Mouse (Mus musculus): ENCODE measurements around the gene Rassf10. TPM values are rescaled to one million over a fixed set of nuclear protein-coding genes. Genes with fewer than 3 reads are reported as not detected.

Gene Rassf10
- polyA plus RNA-seq (2012; rRNA removed) (1.5 and 2.1 TPM in 2 replicates), polyA plus RNA-seq (2014; fragmentation: Nextera tagmentation; extraction: Ambion mirVana) (4.5 and 5.1 TPM in 2 replicates)

DNA sequence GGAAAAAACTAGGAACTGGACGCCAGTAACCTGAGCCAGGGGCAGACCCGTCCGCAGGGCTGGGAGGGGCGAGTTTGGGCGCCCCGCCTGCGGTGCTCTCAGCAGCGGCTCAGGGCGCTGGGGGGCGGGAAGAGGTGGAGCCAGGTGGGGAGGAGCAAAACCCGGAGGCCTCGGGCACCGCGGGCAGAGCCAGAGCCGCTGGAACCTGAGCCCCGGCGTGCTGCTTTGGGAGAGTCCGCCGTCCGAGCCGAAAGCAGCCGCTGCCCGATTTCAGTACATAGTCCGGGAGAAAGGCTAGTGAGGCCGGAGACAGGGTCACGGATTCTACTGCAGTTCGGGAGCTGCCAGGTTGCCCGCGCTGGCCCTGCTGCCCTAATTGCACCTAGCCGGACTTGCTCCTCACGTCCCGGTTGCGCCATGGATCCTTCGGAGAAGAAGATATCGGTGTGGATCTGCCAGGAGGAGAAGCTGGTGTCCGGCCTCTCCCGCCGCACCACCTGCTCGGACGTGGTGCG, at the start of gene Rassf10:
TSS of gene Rassf10 (plus strand) at position 186 of the 515 bp plus-strand sequence.
- peak; percentile 73 for DNase-seq (ENCODE audit: low spot score)
- peaks cover 33% of the 10 kb centered on the region for H3K27me3 ChIP-seq (ENCODE audit: control insufficient read depth, insufficient read depth, low read length)
- H3K36me3 ChIP-seq (ENCODE audit: control insufficient read depth, insufficient read depth, low read length): no peaks in the 10 kb centered on the region
- ATAC-seq (ENCODE audit: low FRiP score, low read depth): peak; percentile 88
- H3K4me3 ChIP-seq (replicated peaks; ENCODE audit: low read length): peak within 1 kb of the TSS; percentile 51
- peak within 1 kb of the TSS; percentile 91 for H3K4me2 ChIP-seq (replicated peaks; ENCODE audit: low read depth, low read length, severe bottlenecking)
- TF ChIP-seq POLR2A (IDR thresholded peaks at IDR 0.05; ENCODE audit: borderline replicate concordance, extremely low read depth, insufficient read depth, insufficient read length): no peak
- 0% methylated on average over 41 of the region's 41 CpGs for WGBS
- H3K4me1 ChIP-seq (ENCODE audit: control insufficient read depth, insufficient read depth, low read length): peaks cover 13% of the 10 kb centered on the region; the same call in 1 of the 2 replicates
- peak within 1 kb of the TSS; percentile 40 for H3K9ac ChIP-seq (ENCODE audit: low read depth, low read length, severe bottlenecking)
- H3K9me3 ChIP-seq (ENCODE audit: control insufficient read depth, low read length): no peaks in the 10 kb centered on the region
- no peak within 1 kb of the TSS for H3K27ac ChIP-seq (replicated peaks; ENCODE audit: low read depth, low read length)

DNA sequence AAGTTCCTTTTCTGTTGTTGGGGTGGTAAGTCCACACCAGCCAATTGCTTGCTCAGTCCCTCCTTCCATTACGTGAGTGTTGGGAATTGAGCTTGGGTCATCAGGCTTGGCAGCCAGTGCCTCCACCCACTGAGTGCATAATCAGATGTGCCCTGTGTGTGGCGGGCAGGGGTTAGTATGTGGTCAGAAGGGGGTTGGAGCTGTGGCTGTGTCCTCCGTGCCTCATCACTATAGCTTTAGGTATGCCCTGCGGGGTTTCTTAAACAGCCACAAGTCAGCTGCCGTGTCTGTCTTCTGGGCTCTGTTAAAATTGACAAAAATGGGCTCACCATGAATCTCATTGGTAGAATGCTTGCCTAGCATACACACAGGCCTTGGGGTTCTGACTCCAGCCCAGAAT, 46.9 kb upstream of the Rassf10 start:
- 78% methylated on average over 5 of the region's 5 CpGs for WGBS
- Histone ChIP-seq H3K4me1 (ENCODE audit: control insufficient read depth, insufficient read depth, low read length) (no peaks in the 10 kb centered on the region), H3K9me3 (ENCODE audit: control insufficient read depth, low read length) (no peaks in the 10 kb centered on the region), H3K4me2 (replicated peaks; ENCODE audit: low read depth, low read length, severe bottlenecking) (no peak overlapping the region), H3K4me3 (replicated peaks; ENCODE audit: low read length) (no peak overlapping the region), H3K27me3 (ENCODE audit: control insufficient read depth, insufficient read depth, low read length) (no peaks in the 10 kb centered on the region), H3K36me3 (ENCODE audit: control insufficient read depth, insufficient read depth, low read length) (peaks cover 11% of the 10 kb centered on the region; the same call in 1 of the 2 replicates), H3K9ac (ENCODE audit: low read depth, low read length, severe bottlenecking) (no peak overlapping the region), H3K27ac (replicated peaks; ENCODE audit: low read depth, low read length) (no peak overlapping the region)
- no peak for ATAC-seq (ENCODE audit: low FRiP score, low read depth)
- TF ChIP-seq POLR2A (IDR thresholded peaks at IDR 0.05; ENCODE audit: borderline replicate concordance, extremely low read depth, insufficient read depth, insufficient read length): no peak
- DNase-seq (ENCODE audit: low spot score): no peak

DNA sequence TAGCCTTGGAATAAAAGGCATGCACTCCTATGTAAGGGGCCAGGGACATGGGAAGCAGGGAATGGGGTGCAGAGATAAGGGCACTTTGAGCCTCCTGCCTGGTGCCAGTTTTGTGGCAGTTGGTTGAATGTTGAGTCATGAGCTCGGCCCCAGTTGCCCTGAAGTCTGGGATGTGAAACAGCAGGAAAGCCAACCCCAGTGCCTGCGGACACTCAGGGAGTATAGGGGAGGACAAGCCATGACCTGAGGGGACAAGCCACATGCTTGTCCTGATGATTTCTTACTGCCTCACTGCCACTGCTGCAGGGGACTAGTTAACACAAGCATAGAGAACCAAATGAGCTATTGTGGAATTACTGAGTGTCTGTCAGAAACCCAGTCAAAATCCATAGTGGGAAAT, 46.3 kb upstream of the Rassf10 start:
- no peak overlapping the region for H3K4me2 ChIP-seq (replicated peaks; ENCODE audit: low read depth, low read length, severe bottlenecking)
- H3K9me3 ChIP-seq (ENCODE audit: control insufficient read depth, low read length): no peaks in the 10 kb centered on the region
- no peak for ATAC-seq (ENCODE audit: low FRiP score, low read depth)
- no peak overlapping the region for H3K27ac ChIP-seq (replicated peaks; ENCODE audit: low read depth, low read length)
- WGBS: 67% methylated on average over 2 of the region's 2 CpGs
- DNase-seq (ENCODE audit: low spot score): no peak
- no peak overlapping the region for H3K4me3 ChIP-seq (replicated peaks; ENCODE audit: low read length)
- no peaks in the 10 kb centered on the region for H3K27me3 ChIP-seq (ENCODE audit: control insufficient read depth, insufficient read depth, low read length)
- no peak overlapping the region for H3K9ac ChIP-seq (ENCODE audit: low read depth, low read length, severe bottlenecking)
- no peaks in the 10 kb centered on the region for H3K4me1 ChIP-seq (ENCODE audit: control insufficient read depth, insufficient read depth, low read length)
- H3K36me3 ChIP-seq (ENCODE audit: control insufficient read depth, insufficient read depth, low read length): peaks cover 5% of the 10 kb centered on the region; the same call in 1 of the 2 replicates
- TF ChIP-seq POLR2A (IDR thresholded peaks at IDR 0.05; ENCODE audit: borderline replicate concordance, extremely low read depth, insufficient read depth, insufficient read length): no peak

DNA sequence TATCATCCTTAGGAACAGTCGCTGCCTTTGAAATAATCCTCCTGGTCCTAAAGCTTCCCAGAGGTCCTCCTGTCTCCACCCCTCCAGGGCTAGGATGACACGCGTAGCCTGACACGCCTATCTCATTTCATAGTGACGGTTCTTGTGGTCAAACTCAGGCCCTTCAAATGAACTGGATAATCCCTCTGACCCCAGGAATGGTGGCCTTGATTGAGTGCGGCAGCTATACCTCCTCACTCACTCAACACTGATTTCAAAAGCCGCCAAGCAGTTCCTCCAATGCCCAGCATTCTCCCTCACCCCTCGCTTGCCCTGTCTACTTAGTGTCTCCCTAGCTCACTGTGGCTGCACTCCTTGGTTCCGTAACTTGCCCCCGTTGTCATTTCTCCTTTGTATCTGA, 44.6 kb upstream of the Rassf10 start:
- TF ChIP-seq POLR2A (IDR thresholded peaks at IDR 0.05; ENCODE audit: borderline replicate concordance, extremely low read depth, insufficient read depth, insufficient read length): no peak
- H3K9me3 ChIP-seq (ENCODE audit: control insufficient read depth, low read length): no peaks in the 10 kb centered on the region
- H3K36me3 ChIP-seq (ENCODE audit: control insufficient read depth, insufficient read depth, low read length): peaks cover 5% of the 10 kb centered on the region; the same call in 1 of the 2 replicates
- no peak for DNase-seq (ENCODE audit: low spot score)
- H3K27me3 ChIP-seq (ENCODE audit: control insufficient read depth, insufficient read depth, low read length): no peaks in the 10 kb centered on the region
- no peak overlapping the region for H3K27ac ChIP-seq (replicated peaks; ENCODE audit: low read depth, low read length)
- H3K9ac ChIP-seq (ENCODE audit: low read depth, low read length, severe bottlenecking): no peak overlapping the region
- no peak overlapping the region for H3K4me2 ChIP-seq (replicated peaks; ENCODE audit: low read depth, low read length, severe bottlenecking)
- no peaks in the 10 kb centered on the region for H3K4me1 ChIP-seq (ENCODE audit: control insufficient read depth, insufficient read depth, low read length)
- no peak for ATAC-seq (ENCODE audit: low FRiP score, low read depth)
- H3K4me3 ChIP-seq (replicated peaks; ENCODE audit: low read length): no peak overlapping the region
- WGBS: 88% methylated on average over 10 of the region's 10 CpGs

DNA sequence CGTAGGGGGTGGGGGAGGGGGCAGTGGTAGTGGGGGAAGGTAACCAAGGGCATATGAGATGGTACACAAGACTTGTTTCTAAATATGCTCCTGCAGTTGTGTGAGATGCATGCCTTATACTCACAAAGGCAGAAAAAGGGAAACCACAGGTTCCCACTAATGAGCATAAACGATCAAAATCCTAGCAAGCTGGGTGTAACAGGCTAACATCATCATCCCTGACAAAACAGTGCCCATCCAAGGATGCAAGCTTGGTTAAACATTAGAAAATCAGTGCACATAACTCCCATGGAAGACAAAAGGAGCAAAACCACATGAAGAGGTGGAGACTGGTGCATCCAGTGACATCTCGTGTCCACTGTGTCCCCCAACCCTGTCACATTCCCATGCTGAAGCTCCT, 40.8 kb upstream of the Rassf10 start:
- ATAC-seq (ENCODE audit: low FRiP score, low read depth): no peak
- WGBS: 86% methylated on average over 3 of the region's 3 CpGs

More for the DNA sequence above, 40.8 kb upstream of the Rassf10 start:
- H3K9me3 ChIP-seq (ENCODE audit: control insufficient read depth, low read length): no peaks in the 10 kb centered on the region
- H3K27ac ChIP-seq (replicated peaks; ENCODE audit: low read depth, low read length): no peak overlapping the region
- H3K27me3 ChIP-seq (ENCODE audit: control insufficient read depth, insufficient read depth, low read length): no peaks in the 10 kb centered on the region
- DNase-seq (ENCODE audit: low spot score): no peak
- H3K9ac ChIP-seq (ENCODE audit: low read depth, low read length, severe bottlenecking): no peak overlapping the region
- H3K4me3 ChIP-seq (replicated peaks; ENCODE audit: low read length): no peak overlapping the region
- no peak overlapping the region for H3K4me2 ChIP-seq (replicated peaks; ENCODE audit: low read depth, low read length, severe bottlenecking)
- no peaks in the 10 kb centered on the region for H3K4me1 ChIP-seq (ENCODE audit: control insufficient read depth, insufficient read depth, low read length)
- no peak for TF ChIP-seq POLR2A (IDR thresholded peaks at IDR 0.05; ENCODE audit: borderline replicate concordance, extremely low read depth, insufficient read depth, insufficient read length)
- no peaks in the 10 kb centered on the region for H3K36me3 ChIP-seq (ENCODE audit: control insufficient read depth, insufficient read depth, low read length)

All from limb, embryonic 14.5 days (tissue).